Mouse (Mus musculus): ENCODE data around the gene Tdpoz4. TPM values are rescaled to one million over a fixed set of nuclear protein-coding genes. Genes with fewer than 3 reads are reported as not detected.
"Not testable (repeated sequence)": the region's sequence is repeated elsewhere in the genome, so short reads cannot be mapped to it uniquely, and the experiment has no call there.

The Tdpoz4 gene
- not detected in 2 replicates for total RNA-seq (2012; rRNA removed)
- not detected in 2 replicates for total RNA-seq (2014; rRNA removed)
- not detected in 2 replicates for polyA plus RNA-seq (2012; ENCODE audit: insufficient read length, low read depth)

- H3K9ac ChIP-seq (ENCODE audit: insufficient read depth, low read depth); H3K27me3 ChIP-seq (replicated peaks); dilution Hi-C loops (cut with MboI; ENCODE audit: extremely low pct_ligation_motif_present, extremely low pct_unique_long_range_greater_than_20kb, low sequenced_read_pairs); in situ Hi-C loops (cut with MboI; ENCODE audit: low pct_ligation_motif_present, low pct_unique_long_range_greater_than_20kb, low sequenced_read_pairs); H3K36me3 ChIP-seq (replicated peaks in 1 of 2; ENCODE audit: control insufficient read depth in 1 of 2, insufficient read depth in 1 of 2, low read length in 1 of 2); H3K4me3 ChIP-seq (replicated peaks in 1 of 3; ENCODE audit: low read depth in 2 of 3, low read length in 2 of 3, poor library complexity in 1 of 3); H3K4me1 ChIP-seq (ENCODE audit: control insufficient read depth in 1 of 2, insufficient read depth in 2 of 2); H3K4me2 ChIP-seq (ENCODE audit: insufficient read depth, low read depth, poor library complexity, severe bottlenecking); DNase-seq (ENCODE audit: extremely low read depth); H3K79me2 ChIP-seq (replicated peaks; ENCODE audit: control insufficient read depth, extremely low read depth, insufficient read depth, poor library complexity, severe bottlenecking); H3K9me3 ChIP-seq (replicated peaks; ENCODE audit: low read length); H3K27ac ChIP-seq (ENCODE audit: insufficient read depth, low read depth): not testable (repeated sequence)
Measured at GRCm38 (mm10) chr3:93796098-93796497, at the start of gene Tdpoz4. Gene Tdpoz4, plus strand, starts transcription at chr3:93796398.

GRCm38 (mm10) chr3:93754022-93754421 is 42.2 kb upstream of the Tdpoz4 start:
- H3K9me3 ChIP-seq (replicated peaks; ENCODE audit: low read length); dilution Hi-C loops (cut with MboI; ENCODE audit: extremely low pct_ligation_motif_present, extremely low pct_unique_long_range_greater_than_20kb, low sequenced_read_pairs); in situ Hi-C loops (cut with MboI; ENCODE audit: low pct_ligation_motif_present, low pct_unique_long_range_greater_than_20kb, low sequenced_read_pairs); H3K4me2 ChIP-seq (ENCODE audit: insufficient read depth, low read depth, poor library complexity, severe bottlenecking); H3K4me3 ChIP-seq (replicated peaks in 1 of 3; ENCODE audit: low read depth in 2 of 3, low read length in 2 of 3, poor library complexity in 1 of 3); H3K9ac ChIP-seq (ENCODE audit: insufficient read depth, low read depth); H3K27me3 ChIP-seq (replicated peaks); H3K27ac ChIP-seq (ENCODE audit: insufficient read depth, low read depth); H3K4me1 ChIP-seq (ENCODE audit: control insufficient read depth in 1 of 2, insufficient read depth in 2 of 2); H3K36me3 ChIP-seq (replicated peaks in 1 of 2; ENCODE audit: control insufficient read depth in 1 of 2, insufficient read depth in 1 of 2, low read length in 1 of 2); DNase-seq (ENCODE audit: extremely low read depth); H3K79me2 ChIP-seq (replicated peaks; ENCODE audit: control insufficient read depth, extremely low read depth, insufficient read depth, poor library complexity, severe bottlenecking): not testable (repeated sequence)

- H3K4me3 ChIP-seq (replicated peaks in 1 of 3; ENCODE audit: low read depth in 2 of 3, low read length in 2 of 3, poor library complexity in 1 of 3): not testable (repeated sequence)
Measured at GRCm38 (mm10) chr3:93772700-93773099, 23.5 kb upstream of the Tdpoz4 start, which contains the start of gene Gm5773. Gene Gm5773, plus strand, starts transcription at chr3:93773000.

GRCm38 (mm10) chr3:93813341-93813740 is 17.1 kb downstream of the Tdpoz4 start:
- H3K4me2 ChIP-seq (ENCODE audit: insufficient read depth, low read depth, poor library complexity, severe bottlenecking); H3K36me3 ChIP-seq (replicated peaks in 1 of 2; ENCODE audit: control insufficient read depth in 1 of 2, insufficient read depth in 1 of 2, low read length in 1 of 2); H3K4me1 ChIP-seq (ENCODE audit: control insufficient read depth in 1 of 2, insufficient read depth in 2 of 2); H3K79me2 ChIP-seq (replicated peaks; ENCODE audit: control insufficient read depth, extremely low read depth, insufficient read depth, poor library complexity, severe bottlenecking); H3K27ac ChIP-seq (ENCODE audit: insufficient read depth, low read depth); H3K27me3 ChIP-seq (replicated peaks); H3K9ac ChIP-seq (ENCODE audit: insufficient read depth, low read depth); H3K9me3 ChIP-seq (replicated peaks; ENCODE audit: low read length); dilution Hi-C loops (cut with MboI; ENCODE audit: extremely low pct_ligation_motif_present, extremely low pct_unique_long_range_greater_than_20kb, low sequenced_read_pairs); H3K4me3 ChIP-seq (replicated peaks in 1 of 3; ENCODE audit: low read depth in 2 of 3, low read length in 2 of 3, poor library complexity in 1 of 3); in situ Hi-C loops (cut with MboI; ENCODE audit: low pct_ligation_motif_present, low pct_unique_long_range_greater_than_20kb, low sequenced_read_pairs): not testable (repeated sequence)
- peak; percentile 5 for DNase-seq (ENCODE audit: extremely low read depth)
- TF ChIP-seq CTCF (conservative IDR thresholded peaks at IDR 0.05 in 1 of 2, IDR thresholded peaks at IDR 0.05 in 1 of 2; ENCODE audit: low read depth in 2 of 2, low read length in 2 of 2) (peak in 1 of 2 experiments; percentile 45; a peak in 2 of 4 replicates), RAD21 (IDR thresholded peaks at IDR 0.05; ENCODE audit: low read depth, low read length) (peak; percentile 37), SMC3 (IDR thresholded peaks at IDR 0.05; ENCODE audit: low read depth, low read length) (0 out of 2 replicates have a peak, but pooled peaks have one; percentile 9)

More at GRCm38 (mm10) chr3:93772700-93773099, 23.5 kb upstream of the Tdpoz4 start, which contains the start of gene Gm5773:
- H3K36me3 ChIP-seq (replicated peaks in 1 of 2; ENCODE audit: control insufficient read depth in 1 of 2, insufficient read depth in 1 of 2, low read length in 1 of 2); H3K9ac ChIP-seq (ENCODE audit: insufficient read depth, low read depth); H3K79me2 ChIP-seq (replicated peaks; ENCODE audit: control insufficient read depth, extremely low read depth, insufficient read depth, poor library complexity, severe bottlenecking); H3K4me2 ChIP-seq (ENCODE audit: insufficient read depth, low read depth, poor library complexity, severe bottlenecking); H3K9me3 ChIP-seq (replicated peaks; ENCODE audit: low read length); H3K27ac ChIP-seq (ENCODE audit: insufficient read depth, low read depth); DNase-seq (ENCODE audit: extremely low read depth); H3K27me3 ChIP-seq (replicated peaks); H3K4me1 ChIP-seq (ENCODE audit: control insufficient read depth in 1 of 2, insufficient read depth in 2 of 2); dilution Hi-C loops (cut with MboI; ENCODE audit: extremely low pct_ligation_motif_present, extremely low pct_unique_long_range_greater_than_20kb, low sequenced_read_pairs); in situ Hi-C loops (cut with MboI; ENCODE audit: low pct_ligation_motif_present, low pct_unique_long_range_greater_than_20kb, low sequenced_read_pairs): not testable (repeated sequence)

GRCm38 (mm10) chr3:93825720-93826119 is 29.5 kb downstream of the Tdpoz4 start, which contains the start of gene Tdpoz3:
Gene Tdpoz3, plus strand, starts transcription at chr3:93826020.
- H3K4me1 ChIP-seq (ENCODE audit: control insufficient read depth in 1 of 2, insufficient read depth in 2 of 2); H3K4me3 ChIP-seq (replicated peaks in 1 of 3; ENCODE audit: low read depth in 2 of 3, low read length in 2 of 3, poor library complexity in 1 of 3); H3K9ac ChIP-seq (ENCODE audit: insufficient read depth, low read depth); dilution Hi-C loops (cut with MboI; ENCODE audit: extremely low pct_ligation_motif_present, extremely low pct_unique_long_range_greater_than_20kb, low sequenced_read_pairs); H3K27me3 ChIP-seq (replicated peaks); H3K4me2 ChIP-seq (ENCODE audit: insufficient read depth, low read depth, poor library complexity, severe bottlenecking); H3K9me3 ChIP-seq (replicated peaks; ENCODE audit: low read length); DNase-seq (ENCODE audit: extremely low read depth); in situ Hi-C loops (cut with MboI; ENCODE audit: low pct_ligation_motif_present, low pct_unique_long_range_greater_than_20kb, low sequenced_read_pairs); H3K36me3 ChIP-seq (replicated peaks in 1 of 2; ENCODE audit: control insufficient read depth in 1 of 2, insufficient read depth in 1 of 2, low read length in 1 of 2); H3K27ac ChIP-seq (ENCODE audit: insufficient read depth, low read depth); H3K79me2 ChIP-seq (replicated peaks; ENCODE audit: control insufficient read depth, extremely low read depth, insufficient read depth, poor library complexity, severe bottlenecking): not testable (repeated sequence)
